Mouse (Mus musculus): Measurements from ENCODE around the gene 2310007B03Rik.

DNA sequence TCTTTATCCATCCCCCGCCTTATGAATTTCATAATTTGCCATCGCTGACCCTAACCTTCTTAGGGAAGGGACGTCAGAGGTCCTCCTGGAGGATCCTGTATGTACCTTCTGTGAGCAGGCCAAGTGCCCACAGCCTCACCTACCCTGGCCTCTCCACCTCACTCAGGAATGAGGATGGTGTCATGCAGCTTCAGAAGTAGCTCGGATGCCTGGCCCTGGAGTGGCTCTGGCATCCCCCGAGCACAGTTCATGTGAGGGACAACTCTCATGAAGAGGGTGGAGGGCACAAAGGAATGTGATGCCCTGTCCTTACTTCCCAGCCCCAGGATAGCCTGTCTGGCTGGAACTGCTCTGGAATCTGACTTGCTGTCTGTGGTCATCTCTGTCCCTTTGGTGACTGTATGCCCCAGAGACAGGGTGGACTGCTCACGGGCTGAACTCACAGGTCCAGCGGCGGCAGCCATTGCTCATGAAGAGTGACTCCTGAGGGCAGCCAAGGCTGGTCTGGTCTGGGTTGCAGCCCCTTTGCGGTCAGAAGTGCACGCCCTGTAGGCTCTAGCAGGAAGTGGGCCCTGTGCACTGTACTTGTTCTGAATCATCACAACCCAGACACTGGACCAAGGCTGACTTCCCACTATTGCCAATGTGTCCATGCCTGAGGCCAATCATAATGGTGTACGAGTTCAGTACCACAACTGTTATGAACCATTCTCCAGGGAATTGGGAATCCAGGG lies 5.8 kb upstream of the 2310007B03Rik start:
- TF ChIP-seq CTCF (IDR thresholded peaks at IDR 0.05; ENCODE audit: low read depth, low read length) (no peak), POLR2A (IDR thresholded peaks at IDR 0.05; ENCODE audit: extremely low read depth, insufficient read depth, low read length) (no peak)

All from liver, adult 2 months (tissue).